In genomic region chr7:79659578-79660290, GRCm38 (mm10) we compare ENCODE assay signal across 8 mouse cellular contexts. TPM values are rescaled to one million over a fixed set of nuclear protein-coding genes. Genes with fewer than 3 reads are reported as not detected.
DNase-seq lines count a peak whose midpoint lies in the region; ATAC-seq and TF ChIP-seq lines count a peak whose summit lies in the region.

Gene Ticrr, plus strand, starts transcription at chr7:79660196.

- no peak within 1 kb of the TSS for H3K27ac ChIP-seq in bone marrow macrophage, adult 2 months (ENCODE audit: insufficient read depth, low read depth, low read length)
- no peak within 1 kb of the TSS for H3K27ac ChIP-seq in embryonic fibroblast, embryonic 13.5 days (ENCODE audit: insufficient read depth, low read length)
- peak within 1 kb of the TSS; percentile 13; the same call in 1 of the 2 replicates for H3K27ac ChIP-seq in kidney, embryonic 14.5 days (ENCODE audit: low read depth, low read length)
- H3K27ac ChIP-seq in limb, embryonic 15.5 days = peak within 1 kb of the TSS; percentile 33; the same call in 1 of the 2 replicates

- H3K4me1 ChIP-seq in bone marrow macrophage, adult 2 months (ENCODE audit: control insufficient read depth, insufficient read depth, low read length) = peaks cover 7% of the 10 kb centered on the region
- no peaks in the 10 kb centered on the region for H3K4me1 ChIP-seq in embryonic fibroblast, embryonic 13.5 days (ENCODE audit: control insufficient read depth, insufficient read depth, low read length)
- peaks cover 18% of the 10 kb centered on the region; the same call in 1 of the 2 replicates for H3K4me1 ChIP-seq in kidney, embryonic 14.5 days (ENCODE audit: control insufficient read depth, insufficient read depth, low read length)
- H3K4me1 ChIP-seq in limb, embryonic 15.5 days = peaks cover 28% of the 10 kb centered on the region

- H3K27me3 ChIP-seq in kidney, embryonic 14.5 days (ENCODE audit: control insufficient read depth, insufficient read depth, low read length) = no peaks in the 10 kb centered on the region
- H3K27me3 ChIP-seq in limb, embryonic 15.5 days = no peaks in the 10 kb centered on the region

- no peak for TF ChIP-seq POLR2A in bone marrow macrophage, adult 2 months (IDR thresholded peaks at IDR 0.05; ENCODE audit: borderline replicate concordance, low read depth, low read length)
- TF ChIP-seq POLR2A in embryonic fibroblast, embryonic 13.5 days (IDR thresholded peaks at IDR 0.05; ENCODE audit: low read depth, low read length) = peak; percentile 49

- peak within 1 kb of the TSS; percentile 61 for H3K4me2 ChIP-seq in kidney, embryonic 14.5 days (replicated peaks; ENCODE audit: low read depth, low read length)
- peak within 1 kb of the TSS; percentile 93 for H3K4me2 ChIP-seq in limb, embryonic 15.5 days

- no peaks in the 10 kb centered on the region for H3K36me3 ChIP-seq in kidney, embryonic 14.5 days (ENCODE audit: control insufficient read depth, insufficient read depth, low read length)
- H3K36me3 ChIP-seq in limb, embryonic 15.5 days = no peaks in the 10 kb centered on the region; the same call in 1 of the 2 replicates

- peak; percentile 99 for ATAC-seq in kidney, embryonic 14.5 days (ENCODE audit: low FRiP score, low TSS enrichment)
- ATAC-seq in limb, embryonic 15.5 days (ENCODE audit: insufficient number of reproducible peaks, low FRiP score, low TSS enrichment, low read depth) = peak; percentile 100

- H3K9me3 ChIP-seq in kidney, embryonic 14.5 days (ENCODE audit: control insufficient read depth, low read length) = no peaks in the 10 kb centered on the region
- no peaks in the 10 kb centered on the region for H3K9me3 ChIP-seq in limb, embryonic 15.5 days

- TF ChIP-seq CTCF in bone marrow macrophage, adult 2 months (IDR thresholded peaks at IDR 0.05; ENCODE audit: low read depth, low read length) = no peak
- TF ChIP-seq CTCF in embryonic fibroblast, embryonic 13.5 days (IDR thresholded peaks at IDR 0.05; ENCODE audit: borderline replicate concordance, insufficient read depth, low read length) = no peak

- peak within 1 kb of the TSS; percentile 94 for H3K4me3 ChIP-seq in bone marrow macrophage, adult 2 months (ENCODE audit: insufficient read depth, low read length)
- H3K4me3 ChIP-seq in embryonic fibroblast, embryonic 13.5 days (ENCODE audit: insufficient read depth, low read length) = peak within 1 kb of the TSS; percentile 59
- peak within 1 kb of the TSS; percentile 71 for H3K4me3 ChIP-seq in kidney, embryonic 14.5 days (ENCODE audit: low read length)
- peak within 1 kb of the TSS; percentile 68 for H3K4me3 ChIP-seq in limb, embryonic 15.5 days

- H3K9ac ChIP-seq in kidney, embryonic 14.5 days (ENCODE audit: low read depth, low read length) = peak within 1 kb of the TSS; percentile 74
- peak within 1 kb of the TSS; percentile 46 for H3K9ac ChIP-seq in limb, embryonic 15.5 days

- under 1% methylated on average over 39 of the region's 39 CpGs for WGBS in kidney, embryonic 14.5 days
- under 1% methylated on average over 39 of the region's 39 CpGs for WGBS in limb, embryonic 15.5 days

- peak; percentile 99 for DNase-seq in A20 (ENCODE audit: low read depth, low spot score)
- DNase-seq in heart, adult 9 months (ENCODE audit: low spot score in 2 of 2) = peak; percentile 94 to 95
- peak; percentile 95 to 98 for DNase-seq in monocyte, adult 2 months (ENCODE audit: low read depth in 1 of 2, low spot score in 2 of 2)
- DNase-seq in spleen, postnatal 36 days (ENCODE audit: low spot score in 2 of 2) = peak; percentile 97 to 99

RNA-seq across cellular contexts. Expression of gene Ticrr, which starts in this region (rescaled TPM):
- polyA plus RNA-seq in bone marrow macrophage, adult 2 months (2012; ENCODE audit: insufficient read depth, insufficient read length, missing spikeins) = 3.5 and 4.6 TPM in 2 replicates
- 5.5 and 7.3 TPM in 2 replicates for polyA plus RNA-seq in embryonic fibroblast, embryonic 13.5 days (2011; ENCODE audit: insufficient read length, low read depth, missing spikeins)
- polyA plus RNA-seq in kidney, embryonic 14.5 days (2014; fragmentation: Nextera tagmentation; extraction: Ambion mirVana) = 12.9 and 17.0 TPM in 2 replicates
- polyA plus RNA-seq in limb, embryonic 15.5 days (2015; fragmentation: Nextera tagmentation; extraction: Ambion mirVana) = 6.4 and 7.6 TPM in 2 replicates

Comparison
In these comparisons a context has a peak if more than half of its experiments do, and no peak if none do; other contexts are left out.
1. H3K27ac ChIP-seq: peak in kidney, embryonic 14.5 days (single experiment) and limb, embryonic 15.5 days (single experiment); none in bone marrow macrophage, adult 2 months (single experiment) and embryonic fibroblast, embryonic 13.5 days (single experiment).
2. Peak in every context shown above with its lines, with median percentiles within 50 percentile points of each other: DNase-seq and H3K4me3 ChIP-seq.